Mouse (Mus musculus): Measurements from ENCODE around the gene Elf4. TPM values are rescaled to one million over a fixed set of nuclear protein-coding genes. Genes with fewer than 3 reads are reported as not detected.
A peak's percentile ranks its signal among the peaks of the same experiment; 100 is the strongest.

Gene Elf4
- polyA plus RNA-seq, 1 experiment from 2014 or later = 1.9 TPM

DNA sequence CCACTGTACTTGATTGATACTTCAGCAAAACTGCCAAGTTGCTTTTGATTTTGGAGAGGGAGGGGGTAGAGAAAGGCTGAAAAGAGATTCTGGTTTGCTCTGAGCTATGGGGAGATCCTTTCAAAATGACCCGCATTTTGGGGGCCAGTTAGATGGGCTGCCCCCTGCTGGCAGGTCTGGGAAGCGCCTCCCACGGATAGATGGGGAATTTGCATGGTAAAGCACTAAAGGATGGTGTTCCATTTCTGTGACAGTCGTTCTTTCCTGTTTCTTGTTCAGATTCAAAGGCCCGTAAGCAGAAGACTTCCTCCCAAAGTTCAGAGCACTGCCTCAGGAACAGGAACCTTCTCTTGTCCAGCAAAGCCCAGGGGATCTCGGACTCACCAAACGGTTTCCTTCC, 79.3 kb downstream of the Elf4 start:
- Histone ChIP-seq H3K9me3 (ENCODE audit: control insufficient read depth, low read length) (no peaks in the 10 kb centered on the region), H3K4me3 (ENCODE audit: low read depth, low read length) (no peak overlapping the region), H3K4me1 (replicated peaks; ENCODE audit: control insufficient read depth, insufficient read depth, low read length) (no peaks in the 10 kb centered on the region), H3K27ac (ENCODE audit: low read depth, low read length) (no peak overlapping the region), H3K9ac (ENCODE audit: low read depth, low read length) (no peak overlapping the region), H3K4me2 (replicated peaks; ENCODE audit: low read depth, low read length) (no peak overlapping the region), H3K36me3 (ENCODE audit: control insufficient read depth, insufficient read depth, low read length) (no peaks in the 10 kb centered on the region), H3K27me3 (ENCODE audit: control insufficient read depth, insufficient read depth, low read length) (no peaks in the 10 kb centered on the region)
- peak; percentile 58 for DNase-seq (ENCODE audit: low spot score)
- ATAC-seq (ENCODE audit: low FRiP score) = no peak
- WGBS = 55% methylated on average over 7 of the region's 7 CpGs

DNA sequence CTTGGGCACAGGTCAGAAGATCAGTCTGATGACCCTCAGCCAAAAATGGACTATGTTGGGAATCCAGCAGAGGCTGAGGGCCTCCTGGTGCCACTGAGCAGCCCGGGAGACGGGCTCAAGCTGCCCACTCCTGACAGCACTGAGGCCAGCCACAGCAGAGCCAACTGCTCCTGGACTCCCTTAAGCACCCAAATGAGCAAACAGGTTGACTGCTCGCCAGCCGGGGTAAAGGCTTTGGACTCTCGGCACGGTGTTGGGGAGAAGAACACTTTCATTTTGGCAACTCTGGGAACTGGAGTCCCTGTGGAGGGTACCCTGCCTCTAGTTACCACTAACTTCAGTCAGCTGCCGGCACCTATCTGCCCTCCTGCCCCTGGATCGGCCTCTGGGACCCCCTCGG, 95.1 kb downstream of the Elf4 start:
- no peak for ATAC-seq (ENCODE audit: low FRiP score)
- Histone ChIP-seq H3K27me3 (ENCODE audit: control insufficient read depth, insufficient read depth, low read length) (no peaks in the 10 kb centered on the region), H3K27ac (ENCODE audit: low read depth, low read length) (no peak overlapping the region), H3K4me2 (replicated peaks; ENCODE audit: low read depth, low read length) (no peak overlapping the region), H3K9ac (ENCODE audit: low read depth, low read length) (no peak overlapping the region), H3K4me3 (ENCODE audit: low read depth, low read length) (no peak overlapping the region), H3K36me3 (ENCODE audit: control insufficient read depth, insufficient read depth, low read length) (no peaks in the 10 kb centered on the region; the same call in 1 of the 2 replicates), H3K4me1 (replicated peaks; ENCODE audit: control insufficient read depth, insufficient read depth, low read length) (no peaks in the 10 kb centered on the region), H3K9me3 (ENCODE audit: control insufficient read depth, low read length) (no peaks in the 10 kb centered on the region)
- DNase-seq (ENCODE audit: low spot score) = no peak
- 88% methylated on average over 9 of the region's 9 CpGs for WGBS

DNA sequence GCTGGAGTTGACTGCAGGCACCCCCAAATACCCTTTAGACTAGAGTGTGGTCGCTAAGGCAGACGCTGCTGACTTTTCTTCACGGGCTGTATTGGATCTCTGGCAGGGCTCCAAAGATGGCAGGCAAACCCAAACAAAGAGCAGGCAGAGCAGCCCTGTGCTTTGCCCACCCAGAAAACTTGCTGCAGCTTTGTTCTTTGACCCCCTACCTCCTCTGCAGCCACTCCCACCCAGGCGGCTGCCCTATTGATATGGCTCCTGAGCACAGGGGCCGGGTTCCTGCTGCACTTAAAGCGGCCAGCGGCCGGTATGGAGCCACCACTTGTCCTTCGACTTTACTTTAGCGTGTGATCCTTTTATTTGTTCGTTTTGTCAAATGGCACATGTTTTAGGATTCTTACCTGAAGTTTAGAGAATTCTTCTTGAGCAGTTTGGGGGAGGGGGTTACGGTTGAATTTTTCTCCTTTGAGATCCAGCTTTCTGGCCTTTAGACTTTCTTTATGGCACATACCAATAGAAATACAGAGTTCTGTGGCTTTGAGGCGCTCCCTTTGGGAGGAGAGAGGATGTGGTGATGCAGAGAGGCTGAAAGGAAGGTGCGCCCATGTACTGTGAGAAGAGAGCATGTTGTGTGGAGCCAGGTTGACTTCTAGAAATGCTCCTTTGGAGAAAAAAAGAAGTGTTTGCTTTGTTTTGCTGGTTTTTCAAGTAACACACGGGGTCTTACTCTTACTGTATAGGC, 96.9 kb downstream of the Elf4 start:
- Histone ChIP-seq H3K9ac (ENCODE audit: low read depth, low read length) (no peak overlapping the region), H3K9me3 (ENCODE audit: control insufficient read depth, low read length) (no peaks in the 10 kb centered on the region), H3K27ac (ENCODE audit: low read depth, low read length) (no peak overlapping the region), H3K4me2 (replicated peaks; ENCODE audit: low read depth, low read length) (no peak overlapping the region), H3K27me3 (ENCODE audit: control insufficient read depth, insufficient read depth, low read length) (no peaks in the 10 kb centered on the region), H3K4me3 (ENCODE audit: low read depth, low read length) (no peak overlapping the region), H3K4me1 (replicated peaks; ENCODE audit: control insufficient read depth, insufficient read depth, low read length) (no peaks in the 10 kb centered on the region), H3K36me3 (ENCODE audit: control insufficient read depth, insufficient read depth, low read length) (no peaks in the 10 kb centered on the region; the same call in 1 of the 2 replicates)
- ATAC-seq (ENCODE audit: low FRiP score) (no peak), DNase-seq (ENCODE audit: low spot score) (peak; percentile 20)
- WGBS = 45% methylated on average over 15 of the region's 15 CpGs

Other genes starting within 250 kb of the Elf4 start
- 20.3 and 23.4 TPM in 2 replicates for gene Utp14a, start 206.3 kb downstream of the Elf4 start, polyA plus RNA-seq (2014; fragmentation: Nextera tagmentation; extraction: Ambion mirVana)
- gene Bcorl1, start 121.8 kb downstream of the Elf4 start, polyA plus RNA-seq (2014; fragmentation: Nextera tagmentation; extraction: Ambion mirVana) = 5.6 and 8.2 TPM in 2 replicates
- 63.6 and 78.5 TPM in 2 replicates for gene Aifm1, start 50.4 kb upstream of the Elf4 start, polyA plus RNA-seq (2014; fragmentation: Nextera tagmentation; extraction: Ambion mirVana)
- gene Rab33a, start 56.2 kb upstream of the Elf4 start, polyA plus RNA-seq (2014; fragmentation: Nextera tagmentation; extraction: Ambion mirVana) = 31.6 and 32.9 TPM in 2 replicates
- gene Zfp280c, start 131.4 kb upstream of the Elf4 start, polyA plus RNA-seq (2014; fragmentation: Nextera tagmentation; extraction: Ambion mirVana) = 19.9 and 21.6 TPM in 2 replicates
- gene Slc25a14, start 160.3 kb upstream of the Elf4 start, polyA plus RNA-seq (2014; fragmentation: Nextera tagmentation; extraction: Ambion mirVana) = 26.9 and 30.1 TPM in 2 replicates
- not detected in 2 replicates for gene Gpr119, start 211.3 kb upstream of the Elf4 start, polyA plus RNA-seq (2014; fragmentation: Nextera tagmentation; extraction: Ambion mirVana)
- 25.2 and 26.4 TPM in 2 replicates for gene Rbmx2, start 231.9 kb upstream of the Elf4 start, polyA plus RNA-seq (2014; fragmentation: Nextera tagmentation; extraction: Ambion mirVana)

Measured in hindbrain, embryonic 11.5 days (tissue).